Mouse (Mus musculus) induced T-regulatory cell, adult 2 months (primary cell): Measurements from ENCODE around the gene Cmpk1.
A peak's percentile ranks its signal among the peaks of the same experiment; 100 is the strongest.
"Not testable (repeated sequence)": the region's sequence is repeated elsewhere in the genome, so short reads cannot be mapped to it uniquely, and the experiment has no call there.

Experiments
- DNase-seq: peaks from one replicate; pipeline ENCODE4 v3.0.0-alpha.2; 2012; ENCODE audit warnings: low read depth

The Cmpk1 gene

DNA sequence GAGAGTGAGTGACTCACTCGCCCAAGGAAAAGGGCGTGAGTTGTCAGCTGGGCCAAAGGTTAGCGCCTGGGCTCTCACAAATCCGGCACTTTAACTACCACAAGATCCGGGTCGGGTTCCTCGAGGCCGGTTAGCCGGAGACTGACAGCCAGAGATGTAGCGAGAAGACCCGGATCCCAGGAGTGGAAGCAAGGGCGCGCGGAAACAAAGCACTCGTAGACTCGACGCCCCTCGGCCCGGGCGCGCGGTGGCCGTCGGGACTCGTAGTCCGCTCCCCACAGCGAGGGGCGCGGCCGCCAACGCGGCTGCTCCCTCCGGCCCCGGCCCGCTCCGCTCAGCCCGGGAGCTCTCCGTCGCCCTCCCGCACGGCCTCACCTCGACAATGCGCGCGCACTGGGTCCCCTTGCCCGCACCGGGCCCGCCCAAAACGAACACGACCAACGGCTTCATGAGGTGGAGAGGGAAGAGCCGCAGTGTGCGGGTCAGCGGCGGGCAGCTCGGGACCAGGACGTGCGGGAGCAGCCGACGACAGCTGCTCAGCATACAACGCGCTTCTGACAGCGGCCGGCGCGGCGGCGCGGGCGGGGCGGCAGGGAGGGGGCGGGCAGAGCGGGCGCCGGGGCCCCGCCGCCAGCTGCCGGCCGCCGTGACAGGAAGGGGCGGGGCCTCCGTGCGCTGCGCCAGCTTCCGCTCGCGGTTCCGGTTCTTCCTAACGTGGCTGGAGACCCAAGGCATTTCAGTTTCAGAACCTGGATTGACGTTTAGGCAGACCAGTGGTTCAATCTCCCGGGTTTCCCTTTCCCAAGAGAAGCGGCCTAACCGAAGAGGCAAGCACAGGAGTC is at the start of gene Cmpk1:
Gene Cmpk1, minus strand, starts transcription at position 651 of the 842 bp plus-strand sequence.
- DNase-seq, result peak; percentile 91

DNA sequence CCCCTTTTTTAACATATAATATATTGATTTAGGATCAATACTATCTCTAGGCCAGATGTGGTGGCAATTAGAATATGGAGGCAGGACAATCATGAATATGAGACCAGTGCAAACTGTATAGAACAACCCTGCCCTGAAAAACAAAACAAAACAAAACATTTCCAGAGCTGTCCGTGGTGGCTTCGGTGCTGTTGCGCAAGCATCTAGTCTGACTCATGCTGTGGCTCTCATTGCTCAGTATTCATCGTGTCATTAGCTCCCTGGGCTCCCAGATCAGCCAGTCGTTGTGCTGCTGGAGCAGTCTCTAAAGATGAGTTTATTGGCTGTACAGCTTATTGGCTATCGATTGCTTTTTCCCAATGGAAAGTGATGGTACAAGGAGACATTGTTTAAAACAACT is 48.0 kb upstream of the Cmpk1 start:
- no peak for DNase-seq

DNA sequence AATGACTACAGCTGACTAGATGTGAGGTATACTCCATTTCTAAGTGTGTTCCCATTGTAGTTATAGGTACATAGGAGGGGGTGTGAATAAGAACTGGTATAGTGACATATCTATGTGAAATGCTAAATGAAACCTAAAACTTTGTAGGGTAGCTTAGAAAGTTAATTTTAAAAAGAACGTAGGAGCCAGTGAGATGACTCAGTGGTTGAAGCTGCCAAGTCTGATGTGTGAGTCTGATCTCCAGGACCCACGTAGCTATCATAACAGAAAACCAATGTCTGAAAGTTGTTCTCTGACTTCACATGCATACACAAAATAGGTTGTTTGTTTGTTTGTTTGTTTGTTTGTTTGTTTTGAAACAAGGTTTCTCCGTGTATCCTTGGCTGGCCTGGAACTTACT is 33.0 kb upstream of the Cmpk1 start:
- no peak for DNase-seq

DNA sequence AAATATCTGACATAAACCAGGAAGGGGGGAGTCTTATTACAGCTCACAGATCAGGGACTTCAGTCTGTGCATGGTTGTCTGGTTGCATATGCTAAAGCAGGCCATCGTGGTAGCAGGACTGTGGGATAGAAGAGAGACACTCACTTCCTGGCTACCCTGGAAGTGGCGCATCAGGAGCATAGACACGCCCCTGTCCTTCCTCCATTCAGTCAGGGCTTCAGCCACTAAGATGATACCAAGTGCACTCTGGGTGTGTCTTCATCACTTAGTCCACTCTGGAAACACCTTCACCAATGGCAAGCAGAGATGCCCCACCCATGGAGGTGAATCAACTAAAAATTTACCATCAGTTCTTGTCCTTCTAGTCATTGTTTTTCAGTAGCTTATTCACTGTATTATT is 27.2 kb upstream of the Cmpk1 start:
- DNase-seq, result no peak

DNA sequence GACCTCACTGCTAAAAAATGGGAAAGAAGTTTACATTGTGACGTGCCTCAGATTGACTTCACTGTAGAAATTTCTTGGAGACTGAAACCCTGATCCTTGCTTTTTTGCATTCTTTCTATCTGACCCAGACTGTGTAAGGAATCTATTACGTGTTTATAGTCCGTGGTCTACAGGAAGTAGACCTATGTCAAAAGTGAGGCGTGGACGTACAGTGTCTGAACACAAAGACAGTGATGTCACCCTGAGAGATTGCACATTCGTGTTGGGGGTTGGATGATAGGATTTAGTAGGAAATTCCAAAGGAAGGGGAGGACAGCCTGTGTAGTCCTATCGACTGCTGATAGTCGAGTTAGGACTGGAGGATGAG is 13.4 kb upstream of the Cmpk1 start:
- DNase-seq, result peak; percentile 64

DNA sequence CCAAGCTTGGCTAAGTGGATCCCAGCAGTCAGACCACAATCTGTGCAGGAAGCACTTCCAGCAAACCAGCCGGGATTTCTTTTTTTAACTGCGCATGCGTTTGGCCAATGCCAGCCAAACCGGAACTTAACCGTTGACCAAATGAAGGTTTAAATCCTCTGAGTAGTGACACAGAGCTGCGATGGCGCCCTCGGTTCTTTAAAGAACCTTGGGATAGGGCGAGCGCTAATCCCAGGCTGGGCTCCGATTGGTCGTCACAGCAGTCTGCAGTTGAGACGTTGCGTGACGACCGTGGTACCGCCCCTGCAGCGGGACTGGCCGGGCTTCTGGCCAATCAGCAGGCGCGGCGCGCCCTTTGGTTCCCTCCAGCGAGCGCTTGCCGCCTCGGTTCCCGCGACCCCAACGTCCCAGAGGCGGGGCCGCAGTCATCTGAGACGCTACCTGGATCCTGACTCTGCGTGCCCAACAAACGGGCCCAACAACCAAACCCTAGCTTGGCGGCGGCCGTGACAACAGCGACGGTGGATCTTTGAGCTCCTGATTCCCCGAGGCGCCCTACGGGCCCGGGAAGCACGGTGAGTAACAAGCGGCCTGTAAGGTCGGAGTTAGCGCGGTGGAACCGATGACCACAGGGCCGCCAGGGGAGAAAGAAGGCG is 12.9 kb upstream of the Cmpk1 start, which contains the start of gene Stil:
Gene Stil, plus strand, starts transcription at position 387 of the 656 bp plus-strand sequence.
- peak; percentile 98 for DNase-seq

DNA sequence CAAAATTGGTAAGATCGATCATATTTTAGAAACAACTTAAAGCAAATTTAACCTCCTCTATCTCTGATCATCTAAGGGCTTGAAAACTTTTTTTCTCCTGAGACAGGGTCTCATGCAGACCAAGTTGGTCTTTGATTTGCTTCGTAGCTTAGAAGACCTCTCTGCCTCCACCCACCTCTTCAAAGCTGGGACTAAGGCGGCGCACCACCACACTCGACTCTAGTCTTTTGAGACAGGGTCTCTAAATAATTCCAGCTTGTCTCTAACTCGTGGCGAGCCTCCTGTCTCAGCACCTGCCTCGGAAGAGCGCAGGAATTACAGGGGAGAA is 12.4 kb upstream of the Cmpk1 start:
- no peak for DNase-seq

DNA sequence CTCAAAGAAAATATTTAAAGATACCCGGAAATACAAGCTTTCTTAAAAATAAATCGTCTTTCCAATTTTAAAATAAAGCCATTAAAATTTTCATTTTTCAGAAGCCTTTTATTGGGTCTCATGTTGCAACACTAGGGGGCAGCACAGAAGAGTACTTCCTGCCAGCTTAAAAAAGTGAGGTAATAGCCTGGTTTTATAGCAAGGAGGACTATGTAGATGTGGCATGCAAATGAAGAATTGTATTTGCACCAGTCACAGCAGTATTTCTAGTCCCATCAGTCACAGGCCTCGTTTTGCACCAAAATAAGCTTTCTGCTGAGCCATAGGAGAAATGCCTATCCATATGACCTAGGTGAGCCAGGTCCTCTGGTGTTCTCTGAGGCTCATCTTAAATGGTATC is 10.0 kb upstream of the Cmpk1 start:
- peak; percentile 85 for DNase-seq

DNA sequence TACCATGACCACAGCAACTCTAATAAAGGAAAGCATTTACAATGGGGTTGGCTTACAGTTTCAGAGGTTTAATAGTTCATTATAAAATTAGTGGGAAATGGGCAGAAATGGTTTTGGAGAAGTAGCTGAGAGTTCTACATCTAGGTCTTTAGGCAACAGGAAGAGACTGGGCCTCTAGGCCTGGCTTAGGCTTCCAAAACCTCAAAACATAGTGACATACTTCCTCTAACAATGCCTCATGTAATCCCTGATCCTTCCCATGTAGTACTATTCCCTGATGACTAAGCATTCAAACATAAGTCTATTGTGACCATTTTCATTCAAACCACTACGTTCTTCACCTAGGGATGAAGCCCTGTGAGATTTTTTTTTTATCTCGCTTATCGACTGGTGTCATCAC is 7.2 kb upstream of the Cmpk1 start:
- no peak for DNase-seq

DNA sequence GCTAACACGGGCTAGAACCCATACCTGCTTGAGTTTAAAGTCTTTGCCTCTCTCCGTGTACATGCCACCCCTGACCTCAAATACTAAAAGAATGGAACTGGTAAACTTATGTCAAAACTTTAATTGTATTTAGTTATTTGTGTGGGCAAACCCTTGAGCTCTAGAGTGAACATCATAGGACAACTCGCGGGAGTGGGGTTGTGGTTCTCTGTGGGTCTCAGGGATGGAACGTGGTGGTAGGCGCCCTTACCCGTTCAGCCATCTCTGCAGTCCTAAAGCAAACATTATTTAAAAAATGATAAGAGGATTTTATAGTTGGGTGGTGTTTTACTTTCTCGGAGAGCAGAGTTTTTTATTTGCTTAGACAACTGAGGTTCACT is 840 bp downstream of the Cmpk1 start:
- no peak for DNase-seq

DNA sequence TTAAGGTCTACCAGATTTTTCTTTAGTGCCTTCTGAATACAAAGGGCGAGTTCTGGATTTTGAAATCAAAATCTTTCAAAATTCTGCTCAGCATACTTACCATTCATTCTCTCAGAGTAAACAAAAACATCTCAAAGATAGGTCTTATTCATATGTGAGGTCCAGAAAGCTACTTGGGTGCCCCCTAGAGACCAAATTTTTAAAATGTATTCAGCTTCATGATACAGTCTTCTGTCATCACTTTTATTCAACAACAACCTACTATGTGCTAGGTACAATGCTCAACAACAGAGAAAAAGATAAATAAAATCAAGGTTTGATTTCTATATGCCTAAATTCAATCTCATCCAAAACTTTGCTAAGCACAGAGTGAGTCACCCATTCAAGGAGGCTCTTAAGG is 4.0 kb downstream of the Cmpk1 start:
- peak; percentile 75 for DNase-seq

DNA sequence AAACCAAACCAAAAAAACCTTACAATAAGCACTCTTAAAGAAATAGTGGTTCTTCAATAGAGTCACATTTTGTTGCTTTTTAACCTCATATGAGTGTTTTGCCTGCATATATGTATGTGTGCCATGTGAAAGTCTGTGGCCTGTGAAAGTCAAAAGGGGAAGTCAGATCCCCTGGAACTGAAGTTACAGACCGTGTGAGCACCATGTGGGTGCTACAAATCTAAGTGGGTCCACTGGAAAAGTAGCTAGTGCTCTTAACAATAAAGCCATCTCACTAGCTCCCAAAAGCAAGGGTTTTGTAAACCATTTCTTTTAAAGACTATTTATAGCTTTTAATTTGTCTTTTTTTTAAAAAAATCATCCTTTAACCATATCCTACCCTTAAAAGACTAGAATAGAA is 4.4 kb downstream of the Cmpk1 start:
- no peak for DNase-seq

DNA sequence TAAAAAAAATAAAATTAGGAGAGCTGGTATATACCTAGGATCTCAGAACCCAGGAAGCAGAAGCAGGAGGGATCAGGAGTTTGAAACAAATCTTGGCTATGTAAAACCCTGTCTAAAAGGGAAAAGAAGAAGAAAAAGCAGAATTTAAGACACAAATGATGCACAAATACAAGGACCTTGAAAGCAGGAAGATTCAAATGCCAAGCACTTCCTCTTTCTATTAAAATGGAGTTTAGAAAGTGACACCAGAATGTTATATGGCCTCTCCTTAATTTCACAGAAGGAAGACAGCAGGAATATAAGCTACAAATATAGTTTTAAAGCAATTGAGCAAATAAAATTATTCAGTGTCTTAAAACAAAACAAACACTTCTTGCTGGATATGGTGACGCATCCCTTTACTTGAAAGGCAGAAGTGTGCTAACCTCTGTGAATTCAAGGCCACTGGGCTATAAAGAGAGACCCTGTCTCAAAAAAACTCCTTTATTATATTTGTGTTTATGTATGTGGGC is 13.8 kb downstream of the Cmpk1 start:
- DNase-seq, result no peak

DNA sequence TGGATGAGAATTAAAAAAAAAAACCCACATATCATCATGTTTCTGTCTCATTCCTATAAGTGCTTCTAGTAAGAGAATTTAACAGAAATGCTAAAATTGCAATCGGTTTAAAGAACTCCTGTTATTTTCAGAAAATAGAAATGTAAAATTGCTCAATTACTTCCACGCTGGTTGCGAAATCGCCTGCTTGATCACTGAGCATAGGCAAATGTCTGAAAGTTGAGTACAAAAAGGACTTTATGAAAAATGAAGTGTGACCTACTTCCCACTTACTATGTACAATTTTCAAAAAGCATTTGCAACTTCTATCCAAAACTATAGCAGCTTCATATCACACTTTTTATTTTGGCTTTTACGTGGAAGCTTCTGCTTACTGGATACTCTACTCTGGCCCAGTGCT is 16.3 kb downstream of the Cmpk1 start:
- DNase-seq, result no peak

DNA sequence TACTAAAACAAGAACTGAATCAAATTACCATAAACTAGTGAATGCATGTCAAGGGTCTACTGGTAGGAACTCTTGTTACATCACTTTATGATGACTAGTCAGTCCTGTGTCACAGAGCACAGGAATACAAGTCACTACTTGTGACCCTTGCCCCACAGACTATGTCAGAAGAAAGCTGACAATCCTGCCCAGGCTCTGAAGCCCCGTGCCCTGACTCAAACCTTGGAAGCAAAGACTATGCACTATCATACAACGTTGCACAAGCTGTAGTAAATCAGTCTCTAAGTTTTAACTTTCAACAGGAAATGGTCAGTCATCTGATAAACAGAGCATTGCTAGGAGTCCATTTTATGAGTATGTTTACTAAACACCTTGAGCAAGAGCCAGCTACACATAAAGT is 26.2 kb downstream of the Cmpk1 start:
- DNase-seq, result not testable (repeated sequence)

DNA sequence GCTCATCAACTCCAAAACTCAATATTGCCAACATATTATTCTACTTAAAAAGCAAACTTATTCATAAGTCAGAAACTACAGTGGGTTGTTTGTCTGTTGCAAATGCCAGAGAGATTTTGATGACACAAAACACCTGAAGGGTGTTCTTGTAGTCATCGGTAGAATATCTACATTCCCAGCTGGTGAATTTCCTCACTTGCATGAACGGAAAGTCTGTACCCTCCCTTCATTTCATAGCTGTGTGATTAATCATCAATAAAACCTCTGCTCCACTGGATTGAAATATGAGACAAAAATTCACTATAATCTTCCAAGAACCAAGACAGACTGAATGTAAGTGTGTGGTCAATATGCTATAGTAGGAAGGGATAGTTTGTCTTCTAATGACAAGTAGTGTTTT is 27.5 kb downstream of the Cmpk1 start:
- no peak for DNase-seq

DNA sequence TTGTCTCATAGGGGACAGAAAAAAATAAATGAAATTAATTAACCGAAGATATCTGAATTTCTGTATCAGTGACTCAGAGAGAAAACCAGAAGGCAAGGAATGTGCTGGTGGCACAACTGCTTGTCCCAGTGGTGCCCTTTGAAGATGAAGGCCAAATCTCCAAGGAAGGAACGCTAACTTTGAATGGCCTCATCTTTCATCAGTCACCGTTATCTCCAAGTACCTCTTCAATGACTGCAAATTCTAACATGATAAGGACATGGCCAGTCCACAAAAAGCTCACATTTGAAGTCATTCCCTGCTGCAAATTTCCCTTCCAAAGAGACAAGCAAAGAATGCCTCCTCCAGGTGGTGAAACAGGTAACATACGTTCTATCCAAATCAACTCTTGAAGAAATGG is 28.3 kb downstream of the Cmpk1 start:
- DNase-seq, result no peak

DNA sequence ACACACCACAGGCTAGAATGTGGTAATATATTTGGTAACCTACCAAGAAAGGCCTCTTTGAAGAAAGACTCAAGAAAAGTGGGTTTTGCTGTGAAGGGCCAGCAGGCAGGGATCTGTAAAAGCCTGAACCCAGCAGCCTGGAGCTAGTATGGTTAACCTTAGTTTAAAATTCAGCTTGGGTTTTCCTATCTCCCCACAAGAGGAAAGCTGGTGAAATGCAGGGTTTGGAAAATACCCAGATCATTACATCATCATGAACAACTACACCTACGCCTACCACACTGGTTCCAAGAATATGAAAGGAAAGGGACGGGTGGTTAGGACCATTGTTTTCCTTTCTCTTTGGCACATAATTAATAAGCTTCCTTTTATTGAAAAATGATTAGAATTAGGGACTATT is 28.8 kb downstream of the Cmpk1 start:
- no peak for DNase-seq

DNA sequence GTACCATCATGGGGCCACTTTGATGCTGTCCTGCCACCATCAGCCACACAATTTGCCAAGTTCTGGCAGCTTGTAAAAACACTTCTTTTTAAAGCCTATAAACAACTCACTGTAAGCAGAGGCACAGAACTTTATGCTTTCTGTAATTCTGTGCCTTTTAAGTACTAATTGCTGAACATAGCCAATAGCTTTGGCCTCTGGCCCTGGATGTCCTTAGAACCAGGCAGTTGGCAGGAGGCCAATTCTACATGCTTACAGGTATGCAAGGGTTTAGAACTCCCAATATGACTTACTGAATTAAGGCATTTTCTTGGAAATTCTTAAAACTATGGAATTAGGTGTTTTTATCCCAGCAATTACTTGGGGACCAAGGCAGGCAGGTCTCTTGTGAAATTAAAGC is 29.6 kb downstream of the Cmpk1 start:
- no peak for DNase-seq

DNA sequence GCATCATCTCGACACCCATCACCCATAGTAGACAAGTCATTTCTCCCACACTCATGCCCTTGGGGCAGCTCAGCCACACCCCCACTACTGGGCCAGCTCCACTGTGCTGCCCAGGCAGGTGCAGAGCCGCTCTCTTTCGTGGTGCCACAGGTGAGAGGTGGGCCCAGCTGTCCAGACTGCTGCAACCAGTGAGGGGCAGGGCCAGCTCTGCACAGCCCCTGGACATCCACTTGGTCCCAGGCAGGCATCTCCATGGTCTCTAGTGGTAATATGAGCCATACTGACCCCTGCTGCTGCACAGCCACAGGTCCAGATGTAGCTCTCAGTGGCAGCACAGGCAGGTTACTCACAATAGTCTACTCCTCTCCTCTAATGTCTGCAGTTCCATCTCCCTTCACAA is 33.9 kb downstream of the Cmpk1 start:
- no peak for DNase-seq

DNA sequence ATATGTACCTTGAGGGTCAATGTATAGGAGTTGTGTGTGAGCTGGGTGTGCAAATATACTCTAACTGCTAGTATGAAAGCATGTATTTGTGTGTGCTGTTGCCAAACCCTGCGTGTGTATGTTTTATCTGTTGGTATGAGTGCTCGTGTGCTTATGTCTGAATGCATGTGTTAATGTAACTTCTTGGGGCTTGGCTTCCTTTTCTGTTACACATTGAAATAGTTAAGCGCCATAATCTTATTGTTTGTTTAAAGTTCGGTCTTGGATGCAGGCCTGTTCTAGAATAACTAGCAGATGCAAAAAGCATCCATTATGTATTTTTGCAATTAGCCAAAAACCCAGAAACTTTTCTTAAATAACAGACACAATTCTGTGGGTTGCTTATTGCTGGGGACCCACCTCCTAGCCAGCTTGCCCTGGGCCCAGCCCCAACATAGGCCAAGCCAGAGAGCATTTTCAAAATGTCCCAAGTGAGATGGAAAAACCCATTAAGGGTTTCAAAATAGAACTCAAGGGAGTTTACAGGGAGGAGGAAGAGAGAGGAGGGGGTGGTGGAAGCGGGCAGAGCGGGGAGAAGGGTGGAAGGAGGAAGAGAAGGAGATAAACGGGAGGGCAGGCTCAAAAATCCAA is 39.1 kb downstream of the Cmpk1 start:
- no peak for DNase-seq

DNA sequence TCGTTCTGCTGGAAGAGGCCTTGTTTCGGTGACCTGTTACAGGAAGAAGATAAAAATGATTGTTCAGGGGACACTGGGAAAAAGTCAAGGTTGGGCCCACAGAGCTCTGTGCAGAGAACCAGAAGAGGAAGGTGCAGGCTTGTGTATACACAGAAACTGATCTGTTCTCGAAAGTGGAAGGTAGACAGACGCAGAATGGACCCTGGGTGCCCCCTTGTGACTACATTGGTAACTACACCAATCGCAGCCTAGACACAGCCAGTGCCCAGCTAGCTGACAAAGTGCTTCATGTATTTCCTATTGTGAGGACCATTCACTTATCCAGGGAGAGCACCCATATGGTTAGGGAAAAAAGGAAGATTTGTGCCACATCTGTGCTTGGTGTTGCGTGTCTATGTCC is 39.6 kb downstream of the Cmpk1 start:
- peak; percentile 76 for DNase-seq

DNA sequence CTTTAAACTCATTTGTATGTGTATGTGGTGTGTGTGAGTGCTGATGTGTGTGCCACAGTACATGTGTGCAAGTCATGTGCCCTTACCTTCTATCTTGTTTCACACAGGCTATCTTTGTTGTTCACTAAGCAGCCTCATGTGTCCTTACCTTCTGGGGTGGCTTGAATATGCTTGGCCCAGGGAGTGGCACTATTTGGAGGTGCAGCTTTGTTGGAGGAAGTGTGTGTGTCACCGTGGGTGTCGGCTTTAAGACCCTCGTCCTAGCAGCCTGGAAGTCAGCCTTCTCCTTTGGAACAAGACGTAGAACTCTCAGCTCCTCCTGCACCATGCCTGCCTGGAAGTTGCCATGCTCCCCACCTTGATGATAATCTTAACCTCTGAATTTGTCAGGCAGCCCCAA is 40.6 kb downstream of the Cmpk1 start:
- DNase-seq, result no peak
